Mouse (Mus musculus) embryonic facial prominence, embryonic 15.5 days (tissue): Measurements from ENCODE around the gene Hic2. TPM values are rescaled to one million over a fixed set of nuclear protein-coding genes. Genes with fewer than 3 reads are reported as not detected.

Experiments
- ATAC-seq: fragments of 200-750 bp; cut with Nextera tagmentation; 2 replicates; pipeline ENCODE4 v1.8.0; 2017; ENCODE audit warnings: low read depth, moderate TSS enrichment; ENCODE audit not compliant: insufficient number of reproducible peaks, low FRiP score, low TSS enrichment
- H3K27ac ChIP-seq: fragments of 300-500 bp; sonication (generic); replicated peaks from 2 replicates; pipeline ENCODE4 v1.5.1; 2015; ENCODE audit warnings: mild to moderate bottlenecking, inconsistent platforms
- H3K27me3 ChIP-seq: fragments of 300-500 bp; sonication (generic); 2 replicates; pipeline ENCODE4 v1.6.1; 2015; ENCODE audit warnings: inconsistent platforms
- H3K36me3 ChIP-seq: fragments of 300-500 bp; sonication (generic); 2 replicates; pipeline ENCODE4 v1.6.1; 2015; ENCODE audit warnings: mild to moderate bottlenecking, inconsistent platforms
- H3K4me1 ChIP-seq: fragments of 300-500 bp; sonication (generic); 2 replicates; pipeline ENCODE4 v1.6.1; 2015; ENCODE audit warnings: inconsistent platforms
- H3K4me2 ChIP-seq: fragments of 300-500 bp; sonication (generic); replicated peaks from 2 replicates; pipeline ENCODE4 v1.6.1; 2015; ENCODE audit warnings: mild to moderate bottlenecking, inconsistent platforms
- H3K4me3 ChIP-seq: fragments of 300-500 bp; sonication (generic); replicated peaks from 2 replicates; pipeline ENCODE4 v1.5.1; 2015; ENCODE audit warnings: mild to moderate bottlenecking, inconsistent platforms
- H3K9ac ChIP-seq: fragments of 300-500 bp; sonication (generic); 2 replicates; pipeline ENCODE4 v1.6.1; 2015; ENCODE audit warnings: inconsistent platforms
- H3K9me3 ChIP-seq: fragments of 300-500 bp; sonication (generic); replicated peaks from 2 replicates; pipeline ENCODE4 v1.6.1; 2016; ENCODE audit warnings: inconsistent platforms
- WGBS: fragments of 180-500 bp; shearing (Covaris S2); methylation state at CpG from one replicate; pipeline ENCODE4 v1.1.7; 2015; 5-methylcytosine and 5-hydroxymethylcytosine counted together
- polyA plus RNA-seq: library from polyadenylated mRNA; unstranded; fragments of >200 nt; fragmentation: Nextera tagmentation; extraction: Ambion mirVana; gene quantifications from 2 replicates; pipeline ENCODE4 v1.2.1, GENCODE M21; 2015

The Hic2 gene
- 4.8 and 5.6 TPM in 2 replicates for polyA plus RNA-seq

GRCm38 (mm10) chr16:17232794-17233701 lies at the start of gene Hic2:
Gene Hic2, plus strand, starts transcription at chr16:17233572.
- Histone ChIP-seq H3K27ac (peak within 1 kb of the TSS; percentile 88), H3K36me3 (no peaks in the 10 kb centered on the region), H3K4me2 (peak within 1 kb of the TSS; percentile 93), H3K4me1 (peaks cover 30% of the 10 kb centered on the region), H3K9me3 (no peaks in the 10 kb centered on the region), H3K4me3 (peak within 1 kb of the TSS; percentile 78), H3K9ac (peak within 1 kb of the TSS; percentile 68), H3K27me3 (no peaks in the 10 kb centered on the region)
- peak; percentile 97 for ATAC-seq
- 2% methylated on average over 59 of the region's 59 CpGs for WGBS

GRCm38 (mm10) chr16:17185475-17185874 lies 47.9 kb upstream of the Hic2 start:
- Histone ChIP-seq H3K9ac (no peak overlapping the region), H3K4me1 (no peaks in the 10 kb centered on the region), H3K27ac (no peak overlapping the region), H3K4me3 (no peak overlapping the region), H3K9me3 (no peaks in the 10 kb centered on the region), H3K36me3 (peaks cover 13% of the 10 kb centered on the region), H3K27me3 (no peaks in the 10 kb centered on the region), H3K4me2 (no peak overlapping the region)
- no peak for ATAC-seq

GRCm38 (mm10) chr16:17193823-17194222 lies 39.5 kb upstream of the Hic2 start:
- no peaks in the 10 kb centered on the region for H3K27me3 ChIP-seq
- no peaks in the 10 kb centered on the region for H3K9me3 ChIP-seq
- WGBS, result 85% methylated on average over 4 of the region's 4 CpGs
- peaks cover 13% of the 10 kb centered on the region; the same call in 1 of the 2 replicates for H3K36me3 ChIP-seq
- H3K27ac ChIP-seq, result no peak overlapping the region
- H3K4me3 ChIP-seq, result no peak overlapping the region
- no peak overlapping the region for H3K4me2 ChIP-seq
- no peaks in the 10 kb centered on the region for H3K4me1 ChIP-seq
- H3K9ac ChIP-seq, result no peak overlapping the region
- ATAC-seq, result no peak

- H3K36me3 ChIP-seq, result no peaks in the 10 kb centered on the region
- peaks cover 10% of the 10 kb centered on the region for H3K4me1 ChIP-seq
- H3K9ac ChIP-seq, result peak overlapping the region; percentile 99
- no peaks in the 10 kb centered on the region for H3K9me3 ChIP-seq
- peak overlapping the region; percentile 97 for H3K4me3 ChIP-seq
- H3K4me2 ChIP-seq, result peak overlapping the region; percentile 72
- no peak for ATAC-seq
- peak overlapping the region; percentile 63 for H3K27ac ChIP-seq
- WGBS, result 4% methylated on average over 24 of the region's 24 CpGs
- no peaks in the 10 kb centered on the region for H3K27me3 ChIP-seq
Observed at GRCm38 (mm10) chr16:17200121-17200952, 33.0 kb upstream of the Hic2 start.

GRCm38 (mm10) chr16:17200953-17201707 lies 32.2 kb upstream of the Hic2 start:
- Histone ChIP-seq H3K27me3 (no peaks in the 10 kb centered on the region), H3K27ac (peak overlapping the region; percentile 63), H3K4me1 (peaks cover 10% of the 10 kb centered on the region), H3K9me3 (no peaks in the 10 kb centered on the region), H3K4me2 (peak overlapping the region; percentile 72), H3K9ac (peak overlapping the region; percentile 99), H3K4me3 (peak overlapping the region; percentile 97), H3K36me3 (no peaks in the 10 kb centered on the region)
- peak; percentile 84 for ATAC-seq
- WGBS, result under 1% methylated on average over 72 of the region's 72 CpGs

GRCm38 (mm10) chr16:17201977-17202376 lies 31.4 kb upstream of the Hic2 start:
- ATAC-seq, result peak; percentile 63; the same call in 1 of the 2 replicates
- Histone ChIP-seq H3K4me1 (peaks cover 10% of the 10 kb centered on the region), H3K9ac (no peak overlapping the region), H3K9me3 (no peaks in the 10 kb centered on the region), H3K4me2 (no peak overlapping the region), H3K4me3 (peak overlapping the region; percentile 97), H3K27ac (peak overlapping the region; percentile 63), H3K27me3 (0 out of 2 replicates have a peak, but pooled peaks cover 5% of the 10 kb centered on the region), H3K36me3 (no peaks in the 10 kb centered on the region)
- 52% methylated on average over 2 of the region's 2 CpGs for WGBS

GRCm38 (mm10) chr16:17202549-17202948 lies 30.8 kb upstream of the Hic2 start, which contains the start of gene Ube2l3:
Gene Ube2l3, minus strand, starts transcription at chr16:17202649.
- no peak for ATAC-seq
- peak within 1 kb of the TSS; percentile 99; the same call in 1 of the 2 replicates for H3K9ac ChIP-seq
- 88% methylated on average over 1 of the region's 1 CpGs for WGBS
- no peaks in the 10 kb centered on the region for H3K9me3 ChIP-seq
- no peaks in the 10 kb centered on the region for H3K36me3 ChIP-seq
- peaks cover 10% of the 10 kb centered on the region for H3K4me1 ChIP-seq
- H3K27ac ChIP-seq, result peak within 1 kb of the TSS; percentile 63
- peaks cover 8% of the 10 kb centered on the region; the same call in 1 of the 2 replicates for H3K27me3 ChIP-seq
- peak within 1 kb of the TSS; percentile 72 for H3K4me2 ChIP-seq
- H3K4me3 ChIP-seq, result peak within 1 kb of the TSS; percentile 97

- no peak overlapping the region for H3K4me2 ChIP-seq
- H3K4me1 ChIP-seq, result peaks cover 20% of the 10 kb centered on the region
- H3K4me3 ChIP-seq, result no peak overlapping the region
- no peak for ATAC-seq
- 8% methylated on average over 6 of the region's 6 CpGs for WGBS
- H3K27me3 ChIP-seq, result peaks cover 18% of the 10 kb centered on the region
- no peaks in the 10 kb centered on the region for H3K36me3 ChIP-seq
- H3K9ac ChIP-seq, result no peak overlapping the region
- no peaks in the 10 kb centered on the region for H3K9me3 ChIP-seq
- H3K27ac ChIP-seq, result no peak overlapping the region
Observed at GRCm38 (mm10) chr16:17204990-17205389, 28.4 kb upstream of the Hic2 start.

GRCm38 (mm10) chr16:17208389-17209361 lies 24.7 kb upstream of the Hic2 start, which contains the start of gene Rimbp3:
Gene Rimbp3, plus strand, starts transcription at chr16:17208603.
- Histone ChIP-seq H3K9ac (peak within 1 kb of the TSS; percentile 50), H3K4me2 (peak within 1 kb of the TSS; percentile 99), H3K36me3 (no peaks in the 10 kb centered on the region), H3K27me3 (peaks cover 31% of the 10 kb centered on the region), H3K27ac (peak within 1 kb of the TSS; percentile 55; the same call in 1 of the 2 replicates), H3K4me1 (peaks cover 22% of the 10 kb centered on the region), H3K9me3 (no peaks in the 10 kb centered on the region), H3K4me3 (peak within 1 kb of the TSS; percentile 64)
- under 1% methylated on average over 85 of the region's 85 CpGs for WGBS
- peak; percentile 76 for ATAC-seq
